Mouse (Mus musculus) CH12.LX (cell line): ENCODE data around the gene Olfr304. TPM values are rescaled to one million over a fixed set of nuclear protein-coding genes. Genes with fewer than 3 reads are reported as not detected.

Experiments
- DNase-seq: peaks from one replicate; pipeline ENCODE4 v3.0.0-alpha.2; 2013; ENCODE audit errors: extremely low read depth
- H3K27ac ChIP-seq: 2 replicates; pipeline ENCODE4 v1.5.1; 2012; ENCODE audit warnings: low read depth, mild to moderate bottlenecking, control low read depth, moderate library complexity; ENCODE audit not compliant: insufficient read depth
- H3K27me3 ChIP-seq: replicated peaks from 2 replicates; pipeline ENCODE3; 2012; ENCODE audit warnings: inconsistent platforms
- H3K36me3 ChIP-seq, 2 experiments: replicated peaks in 1 of 2; 2 replicates each; pipeline versions ENCODE3 to v1.6.1; 2012; ENCODE audit warnings: inconsistent platforms in 1 of 2, low read length in 1 of 2, mild to moderate bottlenecking in 1 of 2, mixed read lengths in 1 of 2, moderate library complexity in 1 of 2; ENCODE audit not compliant: control insufficient read depth in 1 of 2, insufficient read depth in 1 of 2
- H3K4me1 ChIP-seq, 2 experiments: 2 replicates each; pipeline ENCODE4 v1.6.1; 2012; ENCODE audit warnings: inconsistent platforms in 1 of 2, moderate library complexity in 1 of 2; ENCODE audit not compliant: insufficient read depth in 2 of 2, control insufficient read depth in 1 of 2
- H3K4me2 ChIP-seq: 2 replicates; pipeline ENCODE4 v1.6.1; 2012; ENCODE audit warnings: low read depth, mild to moderate bottlenecking, control low read depth; ENCODE audit not compliant: poor library complexity, insufficient read depth, severe bottlenecking
- H3K4me3 ChIP-seq, 3 experiments: fragments of 150-350 bp in 1 of 3; sonication (generic) in 1 of 3; replicated peaks in 1 of 3; 2 replicates each; pipeline versions ENCODE3 to v1.5.1; 2011 to 2012; ENCODE audit warnings: low read depth in 2 of 3, low read length in 2 of 3, mild to moderate bottlenecking in 2 of 3, moderate library complexity in 2 of 3, control low read depth in 1 of 3, improper control_type of control experiment in 1 of 3, inconsistent platforms in 1 of 3, mixed read lengths in 1 of 3; ENCODE audit not compliant: poor library complexity in 1 of 3
- H3K79me2 ChIP-seq: replicated peaks from 2 replicates; pipeline ENCODE4 v1.6.1; 2012; ENCODE audit warnings: mild to moderate bottlenecking, moderate library complexity; ENCODE audit not compliant: control insufficient read depth, poor library complexity, insufficient read depth, severe bottlenecking; ENCODE audit errors: extremely low read depth
- H3K9ac ChIP-seq: 2 replicates; pipeline ENCODE4 v1.6.1; 2012; ENCODE audit warnings: low read depth, mild to moderate bottlenecking, control low read depth, moderate library complexity; ENCODE audit not compliant: insufficient read depth
- H3K9me3 ChIP-seq: replicated peaks from 2 replicates; pipeline ENCODE3; 2012; ENCODE audit warnings: low read length, inconsistent platforms, mixed read lengths
- CHD1 ChIP-seq: IDR thresholded peaks from 2 replicates; pipeline ENCODE4 v1.6.1; 2012; ENCODE audit warnings: low read depth, low read length, improper control_type of control experiment, inconsistent platforms
- CHD2 ChIP-seq: IDR thresholded peaks from 2 replicates; pipeline ENCODE4 v1.6.1; 2011; ENCODE audit warnings: low read length, improper control_type of control experiment
- CTCF ChIP-seq, 2 experiments: IDR thresholded peaks in 1 of 2; conservative IDR thresholded peaks in 1 of 2; 2 replicates each; pipeline ENCODE4 v1.5.1; 2011 to 2012; ENCODE audit warnings: low read depth in 2 of 2, low read length in 2 of 2, improper control_type of control experiment in 1 of 2, inconsistent platforms in 1 of 2, mild to moderate bottlenecking in 1 of 2, moderate library complexity in 1 of 2
- E2F4 ChIP-seq: IDR thresholded peaks from 2 replicates; pipeline ENCODE4 v1.6.1; 2011; ENCODE audit warnings: low read depth, low read length, improper control_type of control experiment; ENCODE audit not compliant: insufficient replicate concordance
- EP300 ChIP-seq: IDR thresholded peaks from 2 replicates; pipeline ENCODE4 v1.6.1; 2011; ENCODE audit warnings: low read length, improper control_type of control experiment
- ETS1 ChIP-seq: conservative IDR thresholded peaks from 2 replicates; pipeline ENCODE4 v1.6.1; 2012; ENCODE audit warnings: low read depth, mild to moderate bottlenecking, inconsistent platforms, low read length, improper control_type of control experiment, moderate library complexity
- GABPA ChIP-seq: IDR thresholded peaks from 2 replicates; pipeline ENCODE4 v1.6.1; 2012; ENCODE audit warnings: low read depth, low read length, improper control_type of control experiment, inconsistent platforms; ENCODE audit not compliant: insufficient replicate concordance
- IRF4 ChIP-seq: IDR thresholded peaks from 2 replicates; pipeline ENCODE4 v1.6.1; 2014; ENCODE audit warnings: low read depth, mild to moderate bottlenecking, inconsistent platforms, low read length, improper control_type of control experiment
- JUN ChIP-seq: IDR thresholded peaks from 2 replicates; pipeline ENCODE4 v1.6.1; 2011; ENCODE audit warnings: low read depth, mild to moderate bottlenecking, low read length, improper control_type of control experiment, moderate library complexity; ENCODE audit not compliant: insufficient read depth
- KAT2A ChIP-seq: IDR thresholded peaks from 2 replicates; pipeline ENCODE4 v1.6.1; 2012; ENCODE audit warnings: low read length, improper control_type of control experiment, inconsistent platforms; ENCODE audit not compliant: insufficient replicate concordance
- MAZ ChIP-seq: IDR thresholded peaks from 2 replicates; pipeline ENCODE4 v1.6.1; 2012; ENCODE audit warnings: low read depth, mild to moderate bottlenecking, inconsistent platforms, low read length, improper control_type of control experiment, moderate library complexity
- MEF2A ChIP-seq: IDR thresholded peaks from 2 replicates; pipeline ENCODE4 v1.6.1; 2014; ENCODE audit warnings: low read depth, mild to moderate bottlenecking, inconsistent platforms, low read length, improper control_type of control experiment, borderline replicate concordance
- MXI1 ChIP-seq: IDR thresholded peaks from 2 replicates; pipeline ENCODE4 v1.6.1; 2011; ENCODE audit warnings: mild to moderate bottlenecking, low read depth, low read length, improper control_type of control experiment
- MYC ChIP-seq: IDR thresholded peaks from 2 replicates; pipeline ENCODE4 v1.6.1; 2011; ENCODE audit warnings: low read depth, mild to moderate bottlenecking, improper control_type of control experiment, low read length
- NRF1 ChIP-seq: IDR thresholded peaks from 2 replicates; pipeline ENCODE4 v1.6.1; 2014; ENCODE audit warnings: low read depth, mild to moderate bottlenecking, inconsistent platforms, low read length, improper control_type of control experiment, moderate library complexity
- PAX5 ChIP-seq: IDR thresholded peaks from 2 replicates; pipeline ENCODE4 v1.6.1; 2012; ENCODE audit warnings: low read length, inconsistent platforms, mixed read lengths
- POLR2A ChIP-seq: IDR thresholded peaks from 2 replicates; pipeline ENCODE4 v1.6.1; 2011; ENCODE audit warnings: low read depth, mild to moderate bottlenecking, improper control_type of control experiment, low read length
- POLR2AphosphoS2 ChIP-seq: IDR thresholded peaks from 2 replicates; pipeline ENCODE4 v1.6.1; 2011; ENCODE audit warnings: low read depth, low read length, improper control_type of control experiment
- RAD21 ChIP-seq: IDR thresholded peaks from 2 replicates; pipeline ENCODE4 v1.6.1; 2011; ENCODE audit warnings: low read depth, mild to moderate bottlenecking, low read length, improper control_type of control experiment, moderate library complexity
- SIN3A ChIP-seq: IDR thresholded peaks from 2 replicates; pipeline ENCODE4 v1.6.1; 2012; ENCODE audit warnings: low read length, improper control_type of control experiment, inconsistent platforms
- SMC3 ChIP-seq: IDR thresholded peaks from 2 replicates; pipeline ENCODE4 v1.6.1; 2011; ENCODE audit warnings: low read depth, low read length, improper control_type of control experiment
- TBP ChIP-seq: conservative IDR thresholded peaks from 2 replicates; pipeline ENCODE4 v1.6.1; 2011; ENCODE audit warnings: low read depth, low read length, improper control_type of control experiment
- TCF12 ChIP-seq: IDR thresholded peaks from 2 replicates; pipeline ENCODE4 v1.6.1; 2014; ENCODE audit warnings: low read depth, mild to moderate bottlenecking, inconsistent platforms, low read length, improper control_type of control experiment
- UBTF ChIP-seq: IDR thresholded peaks from 2 replicates; pipeline ENCODE4 v1.6.1; 2012; ENCODE audit warnings: low read depth, mild to moderate bottlenecking, inconsistent platforms, low read length, improper control_type of control experiment, moderate library complexity
- USF1 ChIP-seq: IDR thresholded peaks from 2 replicates; pipeline ENCODE4 v1.6.1; 2014; ENCODE audit warnings: low read depth, mild to moderate bottlenecking, inconsistent platforms, low read length, improper control_type of control experiment
- USF2 ChIP-seq: conservative IDR thresholded peaks from 2 replicates; pipeline ENCODE4 v1.6.1; 2011; ENCODE audit warnings: low read depth, low read length, improper control_type of control experiment
- ZC3H11A ChIP-seq: IDR thresholded peaks from 2 replicates; pipeline ENCODE4 v1.6.1; 2012; ENCODE audit warnings: low read depth, mild to moderate bottlenecking, inconsistent platforms, low read length, improper control_type of control experiment
- ZKSCAN1 ChIP-seq: IDR thresholded peaks from 2 replicates; pipeline ENCODE4 v1.6.1; 2012; ENCODE audit warnings: low read depth, inconsistent platforms, low read length, improper control_type of control experiment, borderline replicate concordance
- ZMIZ1 ChIP-seq: IDR thresholded peaks from 2 replicates; pipeline ENCODE4 v1.6.1; 2012; ENCODE audit warnings: low read depth, mild to moderate bottlenecking, inconsistent platforms, low read length, improper control_type of control experiment
- ZNF384 ChIP-seq: IDR thresholded peaks from 2 replicates; pipeline ENCODE4 v1.6.1; 2012; ENCODE audit warnings: low read depth, low read length, improper control_type of control experiment, inconsistent platforms
- dilution Hi-C: fragments of 300-500 bp; cut with MboI; formaldehyde crosslinking; loops from 2 replicates; pipeline ENCODE4 v1.14.3; 2020; ENCODE audit warnings: low sequenced_read_pairs; ENCODE audit not compliant: extremely low pct_unique_long_range_greater_than_20kb, extremely low pct_ligation_motif_present
- in situ Hi-C: fragments of 300-500 bp; cut with MboI; formaldehyde crosslinking; loops from 3 replicates; pipeline ENCODE4 v1.14.3; 2019; ENCODE audit warnings: low sequenced_read_pairs, low pct_ligation_motif_present, low pct_unique_long_range_greater_than_20kb, mixed read lengths
- polyA plus RNA-seq: library from polyadenylated mRNA; unstranded; fragments of >175 nt; gene quantifications from 2 replicates; pipeline ENCODE4 v1.2.1, GENCODE M21; 2012; ENCODE audit warnings: low read depth; ENCODE audit not compliant: insufficient read length
- total RNA-seq, 2 experiments: library from RNA; depleted of rRNA; stranded (reverse); fragments of 300-350 nt in 1 of 2; fragments of >200 nt in 1 of 2; gene quantifications; 2 replicates each; pipeline ENCODE4 v1.2.3; 2012 to 2014

Olfr304 gene
- not detected in 2 replicates for total RNA-seq (2012; rRNA removed)
- not detected in 2 replicates for total RNA-seq (2014; rRNA removed)
- not detected in 2 replicates for polyA plus RNA-seq

DNA sequence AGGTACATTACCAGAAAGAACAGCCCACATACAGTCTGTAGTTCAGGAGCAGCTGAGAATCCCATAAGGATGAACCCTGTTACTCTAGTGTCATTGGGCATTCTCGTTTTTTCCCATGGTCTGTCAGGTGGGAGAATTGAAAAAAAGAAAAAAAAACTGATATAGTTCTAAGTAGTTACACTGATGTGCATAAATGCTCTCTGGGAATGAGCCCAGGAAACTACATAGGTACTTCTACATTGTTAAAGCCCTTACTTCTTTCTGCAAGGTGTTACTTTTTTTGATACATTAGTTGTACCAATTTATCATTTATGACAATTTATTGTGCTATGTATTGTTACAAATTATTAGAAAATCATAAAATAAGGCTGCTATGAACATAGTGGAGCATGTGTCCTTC, at the start of gene Olfr304:
Olfr304 (minus strand) TSS at position 101 of the 400 bp plus-strand sequence.
- Histone ChIP-seq H3K27ac (no peak within 1 kb of the TSS), H3K4me1 (no peaks in the 10 kb centered on the region), H3K9ac (no peak within 1 kb of the TSS), H3K9me3 (peaks cover 8% of the 10 kb centered on the region), H3K27me3 (no peaks in the 10 kb centered on the region), H3K4me2 (no peak within 1 kb of the TSS), H3K79me2 (no peaks in the 10 kb centered on the region), H3K4me3 (no peak within 1 kb of the TSS), H3K36me3 (no peaks in the 10 kb centered on the region)
- dilution Hi-C loops = no loop called here
- no peak for DNase-seq
- TF ChIP-seq MEF2A (no peak), ZMIZ1 (no peak), PAX5 (no peak), TBP (no peak), E2F4 (no peak), CHD1 (no peak), CTCF (conservative IDR thresholded peaks at IDR 0.05 in 1 of 2, IDR thresholded peaks at IDR 0.05 in 1 of 2; ENCODE audit: low read depth in 2 of 2, low read length in 2 of 2) (no peak), CHD2 (no peak), USF2 (no peak), ZC3H11A (no peak), MYC (no peak), KAT2A (no peak), JUN (no peak), EP300 (no peak), GABPA (no peak), RAD21 (no peak), ETS1 (no peak), MAZ (no peak), SIN3A (no peak)
- in situ Hi-C loops = no loop called here

DNA sequence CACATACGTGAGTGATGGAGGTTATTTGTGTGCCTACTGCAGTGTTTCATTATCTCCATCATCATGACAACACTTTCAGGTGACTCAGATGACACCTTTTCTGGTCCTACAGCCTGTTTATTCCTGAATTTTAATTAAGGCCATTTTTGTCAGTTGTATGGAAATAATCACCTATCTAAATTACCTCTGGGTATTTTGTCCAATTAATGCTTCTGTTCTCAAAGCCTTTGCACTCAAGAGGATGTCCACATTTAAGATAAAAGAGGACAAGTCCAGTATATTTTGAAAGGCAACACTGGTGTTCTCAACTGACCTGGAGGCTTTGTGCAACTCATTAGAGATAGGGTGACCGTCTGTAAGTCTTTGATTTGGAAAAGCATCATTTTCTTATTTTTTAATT, 17.1 kb upstream of the Olfr304 start, which contains the start of gene Olfr301:
Olfr301 (plus strand) TSS at position 301 of the 400 bp plus-strand sequence.
- Histone ChIP-seq H3K4me2 (no peak within 1 kb of the TSS), H3K36me3 (no peaks in the 10 kb centered on the region)
- dilution Hi-C loops = no loop called here
- no peak for TF ChIP-seq MAZ
- no peak for TF ChIP-seq NRF1
- TF ChIP-seq UBTF = no peak
- TF ChIP-seq POLR2AphosphoS2 = no peak
- no peak for TF ChIP-seq RAD21
- TF ChIP-seq JUN = no peak
- TF ChIP-seq MXI1 = no peak
- no peak for TF ChIP-seq TCF12
- no peak for TF ChIP-seq ZKSCAN1
- TF ChIP-seq ZNF384 = no peak
- no peak for TF ChIP-seq CHD1
- TF ChIP-seq ZMIZ1 = no peak
- TF ChIP-seq USF1 = no peak
- TF ChIP-seq SMC3 = no peak
- no peak for TF ChIP-seq CTCF (conservative IDR thresholded peaks at IDR 0.05 in 1 of 2, IDR thresholded peaks at IDR 0.05 in 1 of 2; ENCODE audit: low read depth in 2 of 2, low read length in 2 of 2)
- TF ChIP-seq POLR2A = no peak
- TF ChIP-seq IRF4 = no peak
- no peak for TF ChIP-seq SIN3A
- no peak for TF ChIP-seq E2F4
- TF ChIP-seq, all 38 proteins: peak for 0
- H3K4me3 ChIP-seq = no peak within 1 kb of the TSS
- H3K27ac ChIP-seq = no peak within 1 kb of the TSS
- in situ Hi-C loops = no loop called here
- no peak within 1 kb of the TSS for H3K9ac ChIP-seq
- no peaks in the 10 kb centered on the region for H3K27me3 ChIP-seq
- H3K4me1 ChIP-seq = no peaks in the 10 kb centered on the region
- H3K9me3 ChIP-seq = peaks cover 6% of the 10 kb centered on the region
- DNase-seq = no peak
- H3K79me2 ChIP-seq = no peaks in the 10 kb centered on the region
